13 mouse cellular contexts compared by ENCODE assay signal in genomic region chr4:127549018-127549417, GRCm38 (mm10).
DNase-seq lines count a peak whose midpoint lies in the region; ATAC-seq and TF ChIP-seq lines count a peak whose summit lies in the region.
"Had no signal": no experiment of that assay in that cellular context is flagged by ENCODE, and none has a peak within 500 bp of the region (broad histone marks: within the 10 kb centered on the region; RNA-seq: fewer than 3 reads in every experiment).

No protein-coding gene starts in this region.

- DNase-seq in hindbrain, embryonic 10.5 days (ENCODE audit: low spot score): peak; percentile 6
- DNase-seq in hindbrain, postnatal 0 days (ENCODE audit: low spot score): no peak
- DNase-seq in brain, embryonic 14.5 days (ENCODE audit: low read depth): peak; percentile 67
- peak; percentile 31 for DNase-seq in hindbrain, embryonic 11.5 days (ENCODE audit: low spot score)
- DNase-seq in heart, postnatal 10 days: no peak
- DNase-seq in frontal cortex, postnatal 10 days (ENCODE audit: low spot score in 2 of 2): no peak
- DNase-seq: adrenal gland, postnatal 25 days; B cell, adult 2 months; kidney, adult 11 months; liver, embryonic 13.5 days; thymus, adult 2 months had no signal

- no peak for ATAC-seq in hindbrain, postnatal 0 days
- ATAC-seq in hindbrain, embryonic 11.5 days (ENCODE audit: low FRiP score): 0 out of 2 replicates have a peak, but pooled peaks have one; percentile 22
- no peak for ATAC-seq in midbrain, embryonic 16.5 days
- no peak for ATAC-seq in kidney, embryonic 14.5 days (ENCODE audit: low FRiP score, low TSS enrichment)

- H3K4me2 ChIP-seq in hindbrain, postnatal 0 days (ENCODE audit: low read depth, low read length): no peak overlapping the region
- 0 out of 2 replicates have a peak overlapping the region, but pooled peaks have one; percentile 0 for H3K4me2 ChIP-seq in hindbrain, embryonic 11.5 days (replicated peaks; ENCODE audit: low read depth, low read length)
- peak overlapping the region; percentile 47 for H3K4me2 ChIP-seq in midbrain, embryonic 16.5 days (ENCODE audit: low read length)
- H3K4me2 ChIP-seq in kidney, embryonic 14.5 days (replicated peaks; ENCODE audit: low read depth, low read length): no peak overlapping the region
- H3K4me2 ChIP-seq: liver, embryonic 13.5 days had no signal

- 68% methylated on average over 6 of the region's 6 CpGs for WGBS in hindbrain, embryonic 10.5 days
- 39% methylated on average over 6 of the region's 6 CpGs for WGBS in hindbrain, postnatal 0 days
- 58% methylated on average over 6 of the region's 6 CpGs for WGBS in hindbrain, embryonic 11.5 days
- WGBS in midbrain, embryonic 16.5 days: 32% methylated on average over 6 of the region's 6 CpGs
- 66% methylated on average over 6 of the region's 6 CpGs for WGBS in kidney, embryonic 14.5 days

- H3K27ac ChIP-seq in hindbrain, embryonic 10.5 days: 0 out of 2 replicates have a peak overlapping the region, but pooled peaks have one; percentile 41
- H3K27ac ChIP-seq in hindbrain, postnatal 0 days: no peak overlapping the region
- no peak overlapping the region for H3K27ac ChIP-seq in hindbrain, embryonic 11.5 days (ENCODE audit: low read depth, low read length)
- 0 out of 2 replicates have a peak overlapping the region, but pooled peaks have one; percentile 38 for H3K27ac ChIP-seq in midbrain, embryonic 16.5 days (ENCODE audit: low read length)
- H3K27ac ChIP-seq in kidney, embryonic 14.5 days (ENCODE audit: low read depth, low read length): no peak overlapping the region
- H3K27ac ChIP-seq: liver, embryonic 13.5 days had no signal

- no peaks in the 10 kb centered on the region for H3K36me3 ChIP-seq in hindbrain, embryonic 10.5 days
- no peaks in the 10 kb centered on the region for H3K36me3 ChIP-seq in hindbrain, postnatal 0 days (ENCODE audit: insufficient read depth, low read length)
- no peaks in the 10 kb centered on the region for H3K36me3 ChIP-seq in hindbrain, embryonic 11.5 days (ENCODE audit: control insufficient read depth, insufficient read depth, low read length)
- no peaks in the 10 kb centered on the region for H3K36me3 ChIP-seq in midbrain, embryonic 16.5 days (ENCODE audit: control insufficient read depth, insufficient read depth, low read length)
- no peaks in the 10 kb centered on the region for H3K36me3 ChIP-seq in kidney, embryonic 14.5 days (ENCODE audit: control insufficient read depth, insufficient read depth, low read length)
- H3K36me3 ChIP-seq: liver, embryonic 13.5 days had no signal

- intact Hi-C loops in heart, postnatal 10 days (cut with DNase I): no loop called here

- H3K4me1 ChIP-seq in hindbrain, embryonic 10.5 days (replicated peaks): no peaks in the 10 kb centered on the region; the same call in 1 of the 2 replicates
- no peaks in the 10 kb centered on the region for H3K4me1 ChIP-seq in hindbrain, postnatal 0 days (ENCODE audit: insufficient read depth, low read length)
- no peaks in the 10 kb centered on the region for H3K4me1 ChIP-seq in hindbrain, embryonic 11.5 days (replicated peaks; ENCODE audit: control insufficient read depth, insufficient read depth, low read length)
- H3K4me1 ChIP-seq in midbrain, embryonic 16.5 days (ENCODE audit: control insufficient read depth, insufficient read depth, low read length): peaks cover 10% of the 10 kb centered on the region; the same call in 1 of the 2 replicates
- no peaks in the 10 kb centered on the region for H3K4me1 ChIP-seq in kidney, embryonic 14.5 days (ENCODE audit: control insufficient read depth, insufficient read depth, low read length)
- H3K4me1 ChIP-seq: liver, embryonic 13.5 days had no signal

- H3K27me3 ChIP-seq in hindbrain, embryonic 10.5 days (ENCODE audit: insufficient read depth, poor library complexity, severe bottlenecking): no peaks in the 10 kb centered on the region
- no peaks in the 10 kb centered on the region for H3K27me3 ChIP-seq in hindbrain, postnatal 0 days (ENCODE audit: insufficient read depth, low read length)
- no peaks in the 10 kb centered on the region for H3K27me3 ChIP-seq in hindbrain, embryonic 11.5 days (ENCODE audit: control insufficient read depth, insufficient read depth, low read length)
- H3K27me3 ChIP-seq in midbrain, embryonic 16.5 days (ENCODE audit: control insufficient read depth, insufficient read depth, low read depth, low read length): no peaks in the 10 kb centered on the region
- H3K27me3 ChIP-seq in kidney, embryonic 14.5 days (ENCODE audit: control insufficient read depth, insufficient read depth, low read length): no peaks in the 10 kb centered on the region
- H3K27me3 ChIP-seq: liver, embryonic 13.5 days had no signal

- H3K4me3 ChIP-seq in hindbrain, embryonic 10.5 days: no peak overlapping the region
- H3K4me3 ChIP-seq in hindbrain, postnatal 0 days (ENCODE audit: low read length): no peak overlapping the region
- no peak overlapping the region for H3K4me3 ChIP-seq in hindbrain, embryonic 11.5 days (ENCODE audit: low read depth, low read length)
- H3K4me3 ChIP-seq in midbrain, embryonic 16.5 days (ENCODE audit: low read depth, low read length): no peak overlapping the region
- H3K4me3 ChIP-seq in kidney, embryonic 14.5 days (ENCODE audit: low read length): no peak overlapping the region
- H3K4me3 ChIP-seq: liver, embryonic 13.5 days had no signal

- TF ChIP-seq POLR2A in brain, embryonic 14.5 days (IDR thresholded peaks at IDR 0.05; ENCODE audit: borderline replicate concordance, extremely low read depth, insufficient read depth, insufficient read length, poor library complexity, severe bottlenecking): no peak

- no peaks in the 10 kb centered on the region for H3K9me3 ChIP-seq in hindbrain, embryonic 10.5 days
- H3K9me3 ChIP-seq in hindbrain, postnatal 0 days (ENCODE audit: low read length): no peaks in the 10 kb centered on the region
- H3K9me3 ChIP-seq in hindbrain, embryonic 11.5 days (ENCODE audit: control insufficient read depth, low read length): no peaks in the 10 kb centered on the region
- no peaks in the 10 kb centered on the region for H3K9me3 ChIP-seq in midbrain, embryonic 16.5 days (replicated peaks; ENCODE audit: control insufficient read depth, low read length, poor library complexity, severe bottlenecking)
- H3K9me3 ChIP-seq in kidney, embryonic 14.5 days (ENCODE audit: control insufficient read depth, low read length): no peaks in the 10 kb centered on the region
- H3K9me3 ChIP-seq: liver, embryonic 13.5 days had no signal

- no peak overlapping the region for H3K9ac ChIP-seq in hindbrain, postnatal 0 days (replicated peaks; ENCODE audit: low read length)
- no peak overlapping the region for H3K9ac ChIP-seq in hindbrain, embryonic 11.5 days (ENCODE audit: low read depth, low read length)
- no peak overlapping the region for H3K9ac ChIP-seq in midbrain, embryonic 16.5 days (ENCODE audit: low read depth, low read length)
- no peak overlapping the region for H3K9ac ChIP-seq in kidney, embryonic 14.5 days (ENCODE audit: low read depth, low read length)
- H3K9ac ChIP-seq: liver, embryonic 13.5 days had no signal

- no peak for TF ChIP-seq CTCF in hindbrain, postnatal 0 days (IDR thresholded peaks at IDR 0.05; ENCODE audit: low read depth)
- TF ChIP-seq CTCF in brain, embryonic 14.5 days (IDR thresholded peaks at IDR 0.05; ENCODE audit: borderline replicate concordance, extremely low read depth, insufficient read depth, insufficient read length): no peak

Comparison
In these comparisons a context has a peak if more than half of its experiments do, and no peak if none do; other contexts are left out.
1. DNase-seq: peak in hindbrain, embryonic 10.5 days (single experiment), brain, embryonic 14.5 days (single experiment) and hindbrain, embryonic 11.5 days (single experiment); none in hindbrain, postnatal 0 days (single experiment), heart, postnatal 10 days (0 of 2) and frontal cortex, postnatal 10 days (0 of 2).
2. H3K27ac ChIP-seq: peak in hindbrain, embryonic 10.5 days (single experiment) and midbrain, embryonic 16.5 days (single experiment); none in hindbrain, postnatal 0 days (single experiment), hindbrain, embryonic 11.5 days (single experiment) and kidney, embryonic 14.5 days (single experiment).
3. H3K4me2 ChIP-seq: peak in hindbrain, embryonic 11.5 days (single experiment) and midbrain, embryonic 16.5 days (single experiment); none in hindbrain, postnatal 0 days (single experiment) and kidney, embryonic 14.5 days (single experiment).